Mouse (Mus musculus) fibroblast of lung, adult 2 months (primary cell): ENCODE measurements at regions not wholly inside any gene's neighbourhood (a gene's known extent, or its start where the extent isn't known, plus 50 kb on each side); places are given as distances from the start of the nearest gene placed in this dataset.

Experiments
- DNase-seq: peaks from one replicate; pipeline ENCODE4 v3.0.0-alpha.2; 2011; ENCODE audit warnings: low read depth

DNA sequence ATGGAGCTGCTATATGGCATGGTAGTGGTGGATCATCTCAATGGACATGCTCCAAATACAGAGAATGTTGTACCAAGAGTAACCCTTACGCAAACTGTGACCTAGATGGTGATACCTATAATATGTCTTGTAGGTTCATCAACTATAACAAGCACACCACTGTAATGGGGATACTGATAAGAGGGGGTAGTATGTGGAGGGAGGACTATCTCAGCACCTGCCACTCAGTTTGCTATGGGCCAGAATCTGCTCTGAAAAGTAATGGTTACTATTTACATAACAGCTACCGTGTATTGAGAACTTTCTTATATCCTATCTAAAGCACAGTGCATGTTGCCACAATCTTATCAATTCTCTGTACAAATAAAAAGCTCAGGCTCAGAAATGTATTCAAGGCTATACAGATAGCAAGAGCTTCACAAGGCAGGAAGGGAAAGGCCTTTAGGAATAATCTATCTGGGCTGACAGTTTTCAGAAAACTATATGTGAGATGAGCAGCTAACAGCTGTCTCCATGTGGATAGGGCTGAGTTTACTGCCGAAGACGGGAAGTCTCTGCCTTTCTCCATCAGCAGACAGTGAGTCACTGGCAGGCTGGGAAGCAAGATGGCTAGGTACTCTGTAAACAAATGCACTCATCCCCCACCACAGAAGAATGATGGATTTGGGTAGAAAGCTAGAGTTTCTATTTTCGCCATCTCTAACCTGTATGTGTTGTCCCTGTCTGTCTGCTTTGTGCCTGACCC, 77.1 kb upstream of the Nck2 start:
- DNase-seq: peak; percentile 6

DNA sequence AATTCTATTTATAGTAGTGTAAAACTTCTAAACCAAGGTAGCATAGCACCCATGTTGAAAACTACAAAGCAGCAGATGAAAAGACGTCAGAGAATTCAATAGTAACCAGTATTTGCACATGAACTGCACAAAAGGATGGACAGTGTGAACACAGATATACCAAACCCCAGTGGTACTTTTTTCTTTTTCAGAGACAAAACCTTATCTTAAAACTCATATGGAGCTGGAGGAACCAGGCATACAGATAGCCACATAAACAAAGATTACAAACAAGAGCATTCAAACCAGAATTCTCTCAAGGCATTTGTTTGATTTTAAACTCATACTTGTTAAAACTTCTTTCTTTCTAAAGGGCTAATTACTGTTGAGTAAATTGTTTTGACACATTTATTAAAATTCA, 72.5 kb upstream of the Nck2 start:
- no peak for DNase-seq

DNA sequence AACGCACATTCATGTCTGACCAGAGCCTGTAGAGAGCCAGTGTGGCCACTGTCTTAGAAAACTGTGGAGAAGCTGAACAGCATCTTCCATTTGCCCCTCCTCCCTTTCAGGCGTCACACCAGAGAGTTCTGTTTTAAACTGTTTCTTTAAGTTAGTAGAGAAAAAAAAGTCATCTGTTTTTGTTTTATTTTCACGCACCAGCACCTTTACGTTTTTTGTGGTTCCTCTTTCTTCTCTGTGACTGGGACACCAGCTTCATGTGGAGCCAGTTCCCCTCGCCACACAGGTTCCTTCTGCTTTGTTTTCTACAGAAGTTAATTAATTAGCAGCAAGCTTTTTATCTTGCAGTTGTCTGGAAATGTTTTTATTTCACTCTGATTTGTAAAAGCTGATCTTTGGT, 69.4 kb upstream of the Nck2 start:
- DNase-seq: no peak

DNA sequence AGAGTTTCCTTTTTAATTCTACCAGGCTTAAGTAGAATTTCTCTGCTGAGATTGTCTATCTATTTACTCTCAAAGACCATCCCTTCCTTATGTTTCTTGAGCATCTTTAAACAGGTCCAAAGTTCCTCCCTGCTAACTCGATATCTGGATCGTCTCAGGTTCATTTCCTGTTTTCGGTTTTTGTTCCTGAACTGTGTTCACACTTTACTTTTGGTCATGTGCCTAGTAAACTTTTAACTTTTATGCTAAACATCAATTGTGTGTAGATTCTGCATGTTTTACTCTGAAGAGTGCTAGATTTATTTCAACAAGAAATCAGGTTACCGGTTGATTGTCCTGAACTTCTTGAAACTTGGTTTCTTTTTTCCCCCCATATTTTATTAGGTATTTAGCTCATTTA, 68.5 kb upstream of the Nck2 start:
- DNase-seq: no peak

DNA sequence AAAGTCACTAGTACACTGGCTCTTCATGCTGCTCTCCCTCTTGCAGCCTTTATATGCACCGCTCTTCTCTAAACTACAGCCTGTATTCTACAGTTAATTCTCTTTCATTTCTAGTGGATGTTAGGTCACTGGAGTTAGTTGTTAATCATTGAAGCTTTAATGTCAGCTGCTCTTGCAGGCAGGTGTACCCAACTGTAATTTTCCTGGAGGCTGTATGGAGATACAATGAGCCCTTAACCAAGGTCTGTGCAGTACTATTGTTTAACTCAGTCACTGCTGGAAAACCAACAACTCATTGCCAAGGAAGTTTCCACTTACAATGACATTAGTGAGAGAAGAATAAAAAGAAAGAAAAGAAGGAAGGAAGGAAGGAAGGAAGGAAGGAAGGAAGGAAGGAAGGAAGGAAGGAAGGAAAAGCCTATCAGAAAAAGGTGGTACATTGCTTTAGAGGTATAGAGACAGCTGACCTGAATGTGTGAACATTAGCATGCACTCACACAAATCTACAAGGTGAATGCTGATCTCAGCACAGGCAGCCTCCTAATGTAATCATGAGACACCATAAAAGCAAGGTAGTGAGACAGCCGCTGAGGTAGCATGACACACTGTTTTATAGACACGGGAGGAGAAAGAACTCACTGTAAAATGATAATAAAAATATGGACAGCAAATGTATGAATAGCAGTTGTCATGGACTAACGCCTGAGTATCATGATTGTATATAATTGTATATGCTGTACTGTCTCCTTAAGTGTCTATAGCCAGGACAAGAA, 66.7 kb upstream of the Nck2 start:
- no peak for DNase-seq

DNA sequence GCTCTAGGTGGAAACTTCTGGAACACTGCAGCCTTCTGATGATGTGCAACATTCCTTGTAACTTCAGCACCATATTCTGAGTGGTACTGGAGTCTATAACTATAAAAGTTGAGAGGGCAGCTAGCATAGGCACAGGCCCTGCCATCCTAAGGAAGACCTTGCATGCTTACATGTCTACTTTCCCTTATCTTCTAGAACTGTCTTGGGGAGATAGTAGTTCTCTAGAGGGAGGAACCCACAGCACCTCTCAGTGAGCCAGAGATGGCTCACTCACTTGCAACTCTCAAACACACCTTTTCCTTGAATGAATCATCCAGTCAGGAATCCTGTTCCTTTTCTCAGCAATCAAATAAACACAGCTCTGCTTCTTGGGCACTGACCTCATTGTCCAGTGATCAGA, 59.4 kb upstream of the Nck2 start:
- no peak for DNase-seq

DNA sequence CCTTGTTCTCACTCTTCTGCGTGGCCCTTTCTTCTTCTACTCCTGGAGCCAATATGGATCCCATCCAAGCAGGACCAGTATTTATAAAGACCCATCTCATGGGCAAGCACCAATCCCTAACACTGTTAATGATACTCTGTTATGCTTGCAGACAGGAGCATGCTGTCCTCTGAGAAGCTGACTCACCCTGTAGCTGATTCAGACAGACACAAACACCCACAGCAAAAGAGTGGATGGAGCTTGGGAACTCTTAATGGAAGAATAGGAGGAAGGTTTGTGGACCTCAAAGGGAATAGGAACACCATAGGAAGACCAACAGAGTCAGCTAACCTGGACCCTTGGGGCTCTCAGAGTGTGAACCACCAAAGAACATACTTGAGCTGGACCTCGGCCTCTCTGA, 50.3 kb upstream of the Nck2 start:
- DNase-seq: no peak
